Mouse (Mus musculus): ENCODE measurements around the gene Acmsd. TPM values are rescaled to one million over a fixed set of nuclear protein-coding genes. Genes with fewer than 3 reads are reported as not detected.
"Not testable (repeated sequence)": the region's sequence is repeated elsewhere in the genome, so short reads cannot be mapped to it uniquely, and the experiment has no call there.

The Acmsd gene
- total RNA-seq (2017), result 3.8 TPM in 1 of 2 replicates, not detected in the other

- no peak for ATAC-seq (replicated peaks in 1 of 2; ENCODE audit: insufficient read depth in 1 of 2, low FRiP score in 2 of 2, low TSS enrichment in 1 of 2, low read depth in 1 of 2, poor library complexity in 2 of 2, severe bottlenecking in 2 of 2)
Observed at GRCm38 (mm10) chr1:127729096-127729495, at the start of gene Acmsd. Gene Acmsd (plus strand): TSS chr1:127729413.

- peak; percentile 64 to 68 for ATAC-seq (replicated peaks in 1 of 2; ENCODE audit: insufficient read depth in 1 of 2, low FRiP score in 2 of 2, low TSS enrichment in 1 of 2, low read depth in 1 of 2, poor library complexity in 2 of 2, severe bottlenecking in 2 of 2)
Observed at GRCm38 (mm10) chr1:127679498-127680133, 49.6 kb upstream of the Acmsd start, which contains the start of gene Tmem163. Gene Tmem163 (minus strand): TSS chr1:127679548.

GRCm38 (mm10) chr1:127696533-127696932 lies 32.7 kb upstream of the Acmsd start:
- ATAC-seq (replicated peaks in 1 of 2; ENCODE audit: insufficient read depth in 1 of 2, low FRiP score in 2 of 2, low TSS enrichment in 1 of 2, low read depth in 1 of 2, poor library complexity in 2 of 2, severe bottlenecking in 2 of 2), result no peak

GRCm38 (mm10) chr1:127702187-127702586 lies 27.0 kb upstream of the Acmsd start:
- no peak for ATAC-seq (replicated peaks in 1 of 2; ENCODE audit: insufficient read depth in 1 of 2, low FRiP score in 2 of 2, low TSS enrichment in 1 of 2, low read depth in 1 of 2, poor library complexity in 2 of 2, severe bottlenecking in 2 of 2)

GRCm38 (mm10) chr1:127706269-127706668 lies 22.9 kb upstream of the Acmsd start:
- no peak for ATAC-seq (replicated peaks in 1 of 2; ENCODE audit: insufficient read depth in 1 of 2, low FRiP score in 2 of 2, low TSS enrichment in 1 of 2, low read depth in 1 of 2, poor library complexity in 2 of 2, severe bottlenecking in 2 of 2)

- no peak for ATAC-seq (replicated peaks in 1 of 2; ENCODE audit: insufficient read depth in 1 of 2, low FRiP score in 2 of 2, low TSS enrichment in 1 of 2, low read depth in 1 of 2, poor library complexity in 2 of 2, severe bottlenecking in 2 of 2)
Observed at GRCm38 (mm10) chr1:127716441-127716840, 12.8 kb upstream of the Acmsd start.

GRCm38 (mm10) chr1:127718290-127718689 lies 10.9 kb upstream of the Acmsd start:
- ATAC-seq (replicated peaks in 1 of 2; ENCODE audit: insufficient read depth in 1 of 2, low FRiP score in 2 of 2, low TSS enrichment in 1 of 2, low read depth in 1 of 2, poor library complexity in 2 of 2, severe bottlenecking in 2 of 2), result no peak

- no peak for ATAC-seq (replicated peaks in 1 of 2; ENCODE audit: insufficient read depth in 1 of 2, low FRiP score in 2 of 2, low TSS enrichment in 1 of 2, low read depth in 1 of 2, poor library complexity in 2 of 2, severe bottlenecking in 2 of 2)
Observed at GRCm38 (mm10) chr1:127723596-127723995, 5.6 kb upstream of the Acmsd start.

- ATAC-seq (replicated peaks in 1 of 2; ENCODE audit: insufficient read depth in 1 of 2, low FRiP score in 2 of 2, low TSS enrichment in 1 of 2, low read depth in 1 of 2, poor library complexity in 2 of 2, severe bottlenecking in 2 of 2), result no peak
Observed at GRCm38 (mm10) chr1:127731086-127731485, 1.9 kb downstream of the Acmsd start.

GRCm38 (mm10) chr1:127732435-127732834 lies 3.2 kb downstream of the Acmsd start:
- no peak for ATAC-seq (replicated peaks in 1 of 2; ENCODE audit: insufficient read depth in 1 of 2, low FRiP score in 2 of 2, low TSS enrichment in 1 of 2, low read depth in 1 of 2, poor library complexity in 2 of 2, severe bottlenecking in 2 of 2)

GRCm38 (mm10) chr1:127732841-127733240 lies 3.6 kb downstream of the Acmsd start:
- ATAC-seq (replicated peaks in 1 of 2; ENCODE audit: insufficient read depth in 1 of 2, low FRiP score in 2 of 2, low TSS enrichment in 1 of 2, low read depth in 1 of 2, poor library complexity in 2 of 2, severe bottlenecking in 2 of 2), result no peak

GRCm38 (mm10) chr1:127735356-127735755 lies 6.1 kb downstream of the Acmsd start:
- ATAC-seq (replicated peaks in 1 of 2; ENCODE audit: insufficient read depth in 1 of 2, low FRiP score in 2 of 2, low TSS enrichment in 1 of 2, low read depth in 1 of 2, poor library complexity in 2 of 2, severe bottlenecking in 2 of 2), result no peak

GRCm38 (mm10) chr1:127750401-127751102 lies 21.3 kb downstream of the Acmsd start:
- ATAC-seq (replicated peaks in 1 of 2; ENCODE audit: insufficient read depth in 1 of 2, low FRiP score in 2 of 2, low TSS enrichment in 1 of 2, low read depth in 1 of 2, poor library complexity in 2 of 2, severe bottlenecking in 2 of 2), result no peak

- ATAC-seq (replicated peaks in 1 of 2; ENCODE audit: insufficient read depth in 1 of 2, low FRiP score in 2 of 2, low TSS enrichment in 1 of 2, low read depth in 1 of 2, poor library complexity in 2 of 2, severe bottlenecking in 2 of 2), result no peak
Observed at GRCm38 (mm10) chr1:127755806-127756205, 26.6 kb downstream of the Acmsd start.

GRCm38 (mm10) chr1:127756331-127757163 lies 27.3 kb downstream of the Acmsd start:
- ATAC-seq (replicated peaks in 1 of 2; ENCODE audit: insufficient read depth in 1 of 2, low FRiP score in 2 of 2, low TSS enrichment in 1 of 2, low read depth in 1 of 2, poor library complexity in 2 of 2, severe bottlenecking in 2 of 2), result peak in 1 of 2 experiments; percentile 58; a peak in 1 of 4 replicates

GRCm38 (mm10) chr1:127757164-127757545 lies 27.9 kb downstream of the Acmsd start:
- not testable (repeated sequence) for ATAC-seq (replicated peaks in 1 of 2; ENCODE audit: insufficient read depth in 1 of 2, low FRiP score in 2 of 2, low TSS enrichment in 1 of 2, low read depth in 1 of 2, poor library complexity in 2 of 2, severe bottlenecking in 2 of 2)

- peak; percentile 42 to 56; a peak in 2 of 4 replicates for ATAC-seq (replicated peaks in 1 of 2; ENCODE audit: insufficient read depth in 1 of 2, low FRiP score in 2 of 2, low TSS enrichment in 1 of 2, low read depth in 1 of 2, poor library complexity in 2 of 2, severe bottlenecking in 2 of 2)
Observed at GRCm38 (mm10) chr1:127765468-127765867, 36.3 kb downstream of the Acmsd start.

GRCm38 (mm10) chr1:127766741-127767140 lies 37.5 kb downstream of the Acmsd start:
- no peak for ATAC-seq (replicated peaks in 1 of 2; ENCODE audit: insufficient read depth in 1 of 2, low FRiP score in 2 of 2, low TSS enrichment in 1 of 2, low read depth in 1 of 2, poor library complexity in 2 of 2, severe bottlenecking in 2 of 2)
